Mouse (Mus musculus) embryonic facial prominence, embryonic 10.5 days (tissue): Measurements from ENCODE around the gene Slc35b2. TPM values are rescaled to one million over a fixed set of nuclear protein-coding genes. Genes with fewer than 3 reads are reported as not detected.

ENCODE experiments used
- DNase-seq: peaks from one replicate; pipeline ENCODE4 v3.0.0-alpha.2; 2017; ENCODE audit warnings: low spot score
- H3K27ac ChIP-seq: fragments of 300-500 bp; sonication (generic); replicated peaks from 2 replicates; pipeline ENCODE4 v1.5.1; 2016; ENCODE audit warnings: mild to moderate bottlenecking
- H3K27me3 ChIP-seq: fragments of 300-500 bp; sonication (generic); replicated peaks from 2 replicates; pipeline ENCODE4 v1.6.1; 2016; ENCODE audit warnings: low read depth, mild to moderate bottlenecking; ENCODE audit not compliant: poor library complexity, severe bottlenecking
- H3K36me3 ChIP-seq: fragments of 300-500 bp; sonication (generic); replicated peaks from 2 replicates; pipeline ENCODE4 v1.6.1; 2016; ENCODE audit warnings: mild to moderate bottlenecking, moderate library complexity
- H3K4me1 ChIP-seq: fragments of 300-500 bp; sonication (generic); 2 replicates; pipeline ENCODE4 v1.6.1; 2016
- H3K4me3 ChIP-seq: fragments of 300-500 bp; sonication (generic); 2 replicates; pipeline ENCODE4 v1.5.1; 2016; ENCODE audit warnings: mild to moderate bottlenecking, moderate library complexity
- H3K9me3 ChIP-seq: fragments of 300-500 bp; sonication (generic); 2 replicates; pipeline ENCODE4 v1.6.1; 2016; ENCODE audit warnings: mild to moderate bottlenecking
- WGBS: fragments of 180-500 bp; shearing (Covaris S2); methylation state at CpG from one replicate; pipeline ENCODE4 v1.1.7; 2016; 5-methylcytosine and 5-hydroxymethylcytosine counted together
- polyA plus RNA-seq: library from polyadenylated mRNA; unstranded; fragments of >200 nt; fragmentation: Nextera tagmentation; extraction: Ambion mirVana; gene quantifications from 2 replicates; pipeline ENCODE4 v1.2.1, GENCODE M21; 2016

Slc35b2 gene
- polyA plus RNA-seq, 1 experiment from 2014 or later, result 101 TPM

DNA sequence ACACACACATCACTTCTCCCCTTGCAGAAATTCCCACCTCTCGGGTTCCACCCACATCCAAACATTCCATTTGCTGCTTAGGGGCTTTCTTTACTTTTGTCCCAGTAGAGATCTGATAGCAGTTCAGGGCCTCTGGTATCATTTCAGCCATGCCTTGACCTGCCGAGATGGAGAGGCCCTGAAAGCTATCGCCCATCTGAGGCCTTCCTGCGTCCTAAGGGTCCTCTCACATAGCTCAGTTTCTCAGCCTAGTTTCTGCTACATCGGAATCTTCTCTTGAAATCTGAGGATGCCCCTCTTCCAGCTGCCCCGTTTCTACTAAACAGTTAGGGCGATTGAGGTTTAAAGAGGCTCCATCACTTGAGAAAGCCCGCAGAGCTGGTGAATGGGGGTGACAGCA lies 30.5 kb downstream of the Slc35b2 start:
- Histone ChIP-seq H3K27ac (peak overlapping the region; percentile 79), H3K4me3 (peak overlapping the region; percentile 68), H3K4me1 (peaks cover 92% of the 10 kb centered on the region), H3K9me3 (no peaks in the 10 kb centered on the region), H3K36me3 (peaks cover 10% of the 10 kb centered on the region), H3K27me3 (peaks cover 73% of the 10 kb centered on the region)
- no peak for DNase-seq
- WGBS, result 39% methylated on average over 8 of the region's 8 CpGs

DNA sequence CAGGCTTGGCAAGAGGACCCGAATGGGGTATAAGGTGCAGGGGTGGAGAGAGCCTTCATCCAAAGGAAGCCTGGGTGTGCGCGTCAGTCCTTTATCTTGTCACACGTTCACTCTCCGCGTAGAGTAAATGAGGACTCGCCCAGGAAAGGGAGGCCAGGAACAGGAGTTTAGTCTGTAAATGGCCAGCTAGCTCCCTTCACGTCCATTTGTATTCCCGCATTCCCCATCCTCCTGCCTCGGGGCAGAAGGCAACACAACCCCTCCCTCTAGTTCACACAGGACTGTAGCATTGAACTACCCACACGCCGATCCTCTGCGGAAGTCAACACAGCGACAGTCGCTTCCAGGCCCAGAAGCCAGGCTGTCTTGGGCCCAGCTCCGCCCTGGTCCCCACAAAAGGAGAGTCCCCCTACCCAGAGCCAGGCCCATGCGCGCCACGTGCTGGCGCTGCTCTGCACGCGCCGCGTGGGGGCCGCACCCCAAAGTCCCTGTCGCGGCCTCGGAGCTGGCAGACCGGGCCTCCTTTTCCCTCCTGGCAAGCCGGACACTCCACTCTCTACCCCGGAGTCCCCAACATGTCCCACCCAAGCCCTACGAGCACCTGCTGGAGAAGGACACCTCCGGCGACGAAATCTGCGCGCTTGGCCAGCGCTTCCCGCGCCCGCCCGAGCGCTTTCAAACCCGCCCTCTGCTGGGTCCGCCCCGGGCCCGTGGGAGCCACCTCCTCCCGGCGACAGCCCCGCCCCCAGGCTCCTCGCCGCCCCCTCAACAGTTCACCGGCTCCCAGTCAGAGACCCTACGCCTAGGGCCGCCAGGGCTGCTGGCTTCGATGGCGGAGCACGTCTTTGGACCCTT lies 31.4 kb downstream of the Slc35b2 start:
- peaks cover 82% of the 10 kb centered on the region for H3K27me3 ChIP-seq
- 1% methylated on average over 58 of the region's 58 CpGs for WGBS
- no peaks in the 10 kb centered on the region for H3K9me3 ChIP-seq
- peak overlapping the region; percentile 79 for H3K27ac ChIP-seq
- DNase-seq, result peak; percentile 86
- H3K4me1 ChIP-seq, result peaks cover 98% of the 10 kb centered on the region
- peaks cover under 1% of the 10 kb centered on the region; the same call in 1 of the 2 replicates for H3K36me3 ChIP-seq
- peak overlapping the region; percentile 68 for H3K4me3 ChIP-seq

DNA sequence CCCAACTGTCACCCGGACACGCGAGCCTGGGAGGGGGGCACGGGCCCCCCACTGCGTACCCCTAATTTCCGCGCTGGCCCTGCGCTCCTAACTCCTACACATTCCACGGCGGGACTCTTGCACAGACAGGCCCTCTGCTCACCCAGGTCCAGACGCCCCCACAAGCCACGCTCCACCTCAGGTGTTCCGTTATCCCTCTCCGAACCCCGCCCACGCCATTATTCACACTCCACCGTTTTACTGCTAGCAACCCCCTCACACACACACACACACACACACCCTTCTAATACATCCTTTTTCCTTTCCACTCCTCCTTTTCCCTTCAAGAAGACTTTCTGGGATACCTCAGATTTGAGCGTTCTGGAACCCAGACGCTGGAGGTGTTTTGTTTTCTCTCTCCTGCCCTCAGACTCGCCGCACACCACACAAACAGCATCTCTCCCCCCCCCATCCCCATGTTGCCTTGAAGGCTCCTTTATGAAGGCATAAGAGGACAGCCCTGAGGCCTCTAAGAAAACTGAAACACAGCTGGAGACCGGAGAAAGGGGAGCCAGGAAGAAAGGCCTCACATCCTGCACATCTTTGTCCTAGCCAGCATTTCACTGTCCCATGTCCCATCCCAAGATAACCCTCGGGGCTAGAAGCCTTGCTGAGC lies 32.2 kb downstream of the Slc35b2 start:
- peak overlapping the region; percentile 79 for H3K27ac ChIP-seq
- no peaks in the 10 kb centered on the region for H3K36me3 ChIP-seq
- WGBS, result 3% methylated on average over 23 of the region's 23 CpGs
- H3K27me3 ChIP-seq, result peaks cover 90% of the 10 kb centered on the region
- H3K9me3 ChIP-seq, result no peaks in the 10 kb centered on the region
- DNase-seq, result no peak
- peak overlapping the region; percentile 68 for H3K4me3 ChIP-seq
- H3K4me1 ChIP-seq, result peaks cover 98% of the 10 kb centered on the region

DNA sequence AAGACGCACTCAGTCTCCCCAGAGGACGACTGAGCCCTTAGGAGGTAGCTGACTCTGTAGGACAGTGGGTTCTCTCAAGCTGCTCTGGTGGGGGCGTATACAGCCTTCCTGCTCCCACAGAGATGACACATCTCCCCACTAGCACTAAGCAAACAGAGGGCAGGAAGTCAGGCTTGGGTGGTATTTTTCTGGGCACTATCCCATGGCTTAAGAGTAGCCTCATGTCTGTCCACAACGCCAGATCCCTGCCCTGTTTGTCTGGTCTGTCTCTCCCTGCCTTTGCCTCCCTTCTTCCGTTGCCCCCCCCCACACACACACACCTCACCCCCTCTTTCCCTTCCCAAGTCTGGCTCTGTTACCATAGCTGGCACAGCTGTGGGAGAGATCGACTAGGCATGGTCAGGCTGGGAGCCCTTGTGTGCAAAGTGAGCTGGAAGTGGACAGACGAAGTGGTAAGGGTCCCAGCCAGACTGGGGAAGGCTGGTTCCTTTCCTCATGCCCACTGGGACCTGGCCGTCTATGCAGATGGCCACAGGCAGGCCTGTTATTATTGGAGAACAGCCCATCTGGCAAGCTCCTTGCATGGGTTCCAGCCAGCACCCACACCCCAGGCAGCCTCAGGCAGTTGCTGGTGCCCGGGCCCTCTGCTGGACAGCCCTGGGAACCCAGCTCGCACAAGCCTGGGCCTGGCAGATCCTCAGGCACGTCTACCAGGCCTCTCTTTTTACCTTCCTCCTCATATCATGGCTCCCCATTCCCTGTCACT lies 33.1 kb downstream of the Slc35b2 start:
- Histone ChIP-seq H3K9me3 (no peaks in the 10 kb centered on the region), H3K27me3 (peaks cover 98% of the 10 kb centered on the region), H3K4me1 (peaks cover 98% of the 10 kb centered on the region), H3K4me3 (peak overlapping the region; percentile 68; the same call in 1 of the 2 replicates), H3K27ac (peak overlapping the region; percentile 15; the same call in 1 of the 2 replicates), H3K36me3 (no peaks in the 10 kb centered on the region)
- peak; percentile 75 for DNase-seq
- 25% methylated on average over 11 of the region's 11 CpGs for WGBS

DNA sequence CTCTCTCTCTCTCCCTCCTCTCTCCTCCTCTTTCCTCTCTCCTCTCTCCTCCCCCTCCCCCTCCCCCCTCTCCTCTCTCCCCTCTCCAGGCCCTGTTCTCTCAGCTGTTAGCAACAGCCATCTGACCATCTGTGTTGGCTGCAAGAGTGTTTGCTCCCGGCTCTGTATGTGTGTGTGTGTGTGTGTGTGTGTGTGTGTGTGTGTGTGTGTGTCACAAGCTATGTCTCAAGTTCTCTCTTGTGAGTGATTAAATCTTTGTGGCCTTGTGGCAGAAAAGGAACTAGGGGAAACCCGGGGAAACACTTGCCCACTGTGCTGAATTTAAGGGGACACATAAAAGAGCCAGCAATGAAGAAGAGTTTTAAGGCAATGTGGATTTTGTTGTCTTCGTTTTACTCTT lies 34.1 kb downstream of the Slc35b2 start:
- Histone ChIP-seq H3K4me1 (peaks cover 95% of the 10 kb centered on the region), H3K36me3 (no peaks in the 10 kb centered on the region), H3K27ac (no peak overlapping the region), H3K27me3 (peaks cover 99% of the 10 kb centered on the region), H3K9me3 (no peaks in the 10 kb centered on the region), H3K4me3 (no peak overlapping the region)
- DNase-seq, result peak; percentile 62
- 40% methylated on average over 3 of the region's 3 CpGs for WGBS

DNA sequence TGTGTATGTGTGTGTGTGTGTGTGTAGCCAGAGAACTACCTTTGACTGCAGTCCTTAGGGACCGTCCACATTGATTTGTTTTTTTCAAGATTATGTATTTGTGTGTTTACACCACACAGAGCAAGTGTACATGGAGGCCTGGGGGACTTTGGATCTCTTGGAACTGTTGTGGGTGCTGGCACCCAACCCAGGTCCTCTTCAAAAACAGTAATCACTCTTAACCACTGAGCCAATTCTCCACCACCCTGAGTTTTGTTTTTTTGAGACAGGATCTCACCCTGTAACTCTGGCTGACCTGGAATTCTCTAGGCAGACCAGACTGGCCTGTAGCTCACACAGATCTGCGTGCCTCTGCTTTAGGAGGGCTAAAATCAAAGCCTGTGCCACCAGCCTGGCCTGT lies 34.7 kb downstream of the Slc35b2 start:
- H3K27me3 ChIP-seq, result peaks cover 99% of the 10 kb centered on the region
- no peaks in the 10 kb centered on the region for H3K36me3 ChIP-seq
- no peak overlapping the region for H3K27ac ChIP-seq
- H3K9me3 ChIP-seq, result no peaks in the 10 kb centered on the region
- H3K4me3 ChIP-seq, result no peak overlapping the region
- H3K4me1 ChIP-seq, result peaks cover 89% of the 10 kb centered on the region
- 92% methylated on average over 2 of the region's 2 CpGs for WGBS
- no peak for DNase-seq

DNA sequence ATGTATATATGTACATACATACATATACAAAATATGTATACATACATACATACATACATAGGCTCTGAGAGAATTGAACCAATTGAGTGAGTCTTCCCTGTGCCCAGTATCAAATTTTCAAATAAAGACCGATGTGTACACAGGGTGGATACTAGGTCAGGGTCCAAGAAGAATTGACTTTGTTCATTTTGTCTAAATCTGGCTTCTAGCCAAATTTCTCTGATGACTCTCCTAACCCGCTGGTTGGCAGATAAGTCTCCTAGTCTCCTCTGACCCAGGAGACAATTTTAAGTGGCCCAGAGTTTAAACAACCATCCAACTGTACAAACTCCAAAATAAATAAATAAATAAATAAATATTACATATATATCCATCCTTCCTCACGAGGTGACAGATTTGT lies 35.2 kb downstream of the Slc35b2 start:
- Histone ChIP-seq H3K4me3 (peak overlapping the region; percentile 58), H3K36me3 (no peaks in the 10 kb centered on the region), H3K4me1 (peaks cover 84% of the 10 kb centered on the region), H3K27me3 (peaks cover 99% of the 10 kb centered on the region), H3K9me3 (no peaks in the 10 kb centered on the region), H3K27ac (no peak overlapping the region)
- no peak for DNase-seq
- whole genome bisulfite sequencing, result 56% methylated on average over 3 of the region's 3 CpGs

DNA sequence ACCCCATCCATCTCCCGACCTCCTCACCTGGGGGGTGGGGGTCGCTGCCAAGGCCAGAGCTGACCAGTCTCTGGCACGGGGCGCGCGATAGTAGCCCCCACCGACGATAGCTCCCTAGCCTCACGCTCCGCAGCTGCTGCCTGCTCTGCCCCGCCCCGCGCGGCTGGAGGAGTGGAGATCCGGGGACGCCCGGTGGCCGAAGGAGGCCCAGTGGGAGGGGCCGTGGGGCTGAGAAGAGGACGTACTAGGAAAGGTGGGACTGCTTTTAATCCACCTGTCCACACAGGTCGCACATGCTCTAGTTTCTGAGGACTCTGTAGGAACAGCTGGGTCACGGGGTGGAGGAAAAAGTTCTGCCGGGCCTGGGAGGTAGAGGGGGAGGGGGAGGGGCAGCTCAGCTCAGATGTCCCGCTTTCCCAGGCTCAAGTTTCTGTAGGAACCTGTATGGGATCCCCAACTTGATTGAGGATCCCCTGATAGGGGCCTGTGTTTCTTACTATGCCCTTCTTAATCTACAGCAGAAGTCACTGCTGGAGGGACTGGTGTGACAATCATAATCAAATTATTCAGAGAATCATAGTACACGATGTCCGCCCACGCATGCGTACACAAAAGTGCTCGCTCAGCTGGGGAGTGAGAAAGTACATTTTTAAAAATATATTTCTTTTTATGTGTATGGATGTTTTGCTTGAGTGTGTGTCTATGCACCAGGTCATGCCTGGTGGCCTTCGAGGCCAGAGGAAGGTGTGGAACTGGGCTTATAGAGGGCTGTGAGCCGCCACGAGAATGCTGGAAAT lies 36.0 kb downstream of the Slc35b2 start, which contains the start of gene Slc29a1:
Slc29a1 (minus strand) TSS at position 161 of the 797 bp plus-strand sequence.
- Histone ChIP-seq H3K36me3 (no peaks in the 10 kb centered on the region), H3K4me3 (peak within 1 kb of the TSS; percentile 58), H3K27me3 (peaks cover 92% of the 10 kb centered on the region), H3K9me3 (no peaks in the 10 kb centered on the region), H3K27ac (peak within 1 kb of the TSS; percentile 76), H3K4me1 (peaks cover 76% of the 10 kb centered on the region)
- WGBS, result 12% methylated on average over 32 of the region's 32 CpGs
- DNase-seq, result peak; percentile 68

DNA sequence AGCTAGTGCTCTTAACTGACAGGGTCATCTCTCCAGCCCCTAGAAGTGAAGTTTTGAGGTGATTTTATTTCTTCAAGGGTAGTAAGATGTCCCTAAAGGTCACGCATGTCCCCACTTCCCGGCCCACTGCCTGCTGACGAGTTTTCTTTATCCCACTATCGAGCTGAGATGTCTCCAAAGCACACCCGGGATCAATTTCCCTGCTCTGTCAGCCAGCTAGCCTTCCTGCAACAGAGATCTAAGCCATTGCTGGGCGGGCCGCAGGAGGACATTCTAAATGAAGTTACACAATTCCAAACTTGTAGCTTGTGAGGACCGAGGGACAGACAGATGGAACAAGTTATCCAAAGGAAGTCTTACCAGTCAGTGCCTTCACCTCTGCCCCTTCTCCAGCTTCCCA lies 36.6 kb downstream of the Slc35b2 start:
- H3K4me1 ChIP-seq, result peaks cover 70% of the 10 kb centered on the region
- WGBS, result 22% methylated on average over 8 of the region's 8 CpGs
- 0 out of 2 replicates have a peak overlapping the region, but pooled peaks have one; percentile 8 for H3K4me3 ChIP-seq
- no peaks in the 10 kb centered on the region for H3K9me3 ChIP-seq
- H3K36me3 ChIP-seq, result no peaks in the 10 kb centered on the region
- peak overlapping the region; percentile 76; the same call in 1 of the 2 replicates for H3K27ac ChIP-seq
- DNase-seq, result peak; percentile 59
- peaks cover 86% of the 10 kb centered on the region for H3K27me3 ChIP-seq

DNA sequence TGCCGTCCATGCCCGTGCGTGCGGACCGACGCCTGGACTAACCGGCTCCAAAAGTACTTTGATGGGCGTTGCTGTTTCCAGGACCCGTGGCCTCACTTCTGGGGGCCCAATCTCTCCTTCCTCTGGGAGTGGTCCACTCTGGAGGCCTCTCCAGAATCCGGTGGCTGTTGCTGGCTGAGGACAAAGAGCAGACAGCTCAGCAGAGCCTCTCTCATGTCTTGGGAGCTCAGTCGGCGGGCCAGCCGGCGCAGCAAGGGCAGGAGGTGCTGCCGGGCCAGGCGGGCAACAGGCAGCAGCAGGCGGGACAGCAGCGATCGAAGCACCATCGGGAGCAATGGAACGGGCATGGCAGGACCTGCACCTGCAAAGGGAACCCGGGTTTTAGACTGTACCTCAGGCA lies 37.7 kb downstream of the Slc35b2 start:
- 8% methylated on average over 22 of the region's 22 CpGs for WGBS
- Histone ChIP-seq H3K4me1 (peaks cover 59% of the 10 kb centered on the region), H3K36me3 (no peaks in the 10 kb centered on the region), H3K9me3 (no peaks in the 10 kb centered on the region), H3K27me3 (peaks cover 75% of the 10 kb centered on the region), H3K27ac (peak overlapping the region; percentile 63), H3K4me3 (peak overlapping the region; percentile 22)
- DNase-seq, result peak; percentile 50

DNA sequence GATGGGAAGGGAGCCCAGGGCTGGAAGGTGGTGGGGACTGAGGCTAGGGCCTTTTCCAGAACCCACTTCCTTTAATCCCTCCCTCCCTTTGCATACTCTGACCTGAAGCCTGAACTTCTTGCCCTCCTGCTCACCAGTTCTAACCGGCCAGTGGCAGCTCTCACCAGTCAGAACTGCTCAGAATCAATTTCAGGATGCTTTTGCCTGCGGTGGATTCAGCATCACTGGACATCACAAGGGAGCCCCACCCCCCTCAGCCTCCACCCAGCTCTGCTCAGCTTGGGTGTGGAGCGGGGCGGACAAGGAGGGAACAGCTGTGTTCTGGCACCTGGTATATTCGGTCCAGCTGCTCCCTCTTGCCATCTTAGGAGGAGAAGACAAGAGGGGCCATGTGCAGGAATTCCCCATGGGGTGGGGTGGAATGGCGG lies 38.2 kb downstream of the Slc35b2 start, which contains the start of gene Mymx:
Mymx (minus strand) TSS at position 226 of the 428 bp plus-strand sequence.
- peak within 1 kb of the TSS; percentile 63 for H3K27ac ChIP-seq
- peaks cover 54% of the 10 kb centered on the region for H3K4me1 ChIP-seq
- peaks cover 70% of the 10 kb centered on the region for H3K27me3 ChIP-seq
- H3K4me3 ChIP-seq, result peak within 1 kb of the TSS; percentile 22
- no peaks in the 10 kb centered on the region for H3K9me3 ChIP-seq
- no peaks in the 10 kb centered on the region for H3K36me3 ChIP-seq
- DNase-seq, result peak; percentile 75
- WGBS, result 25% methylated on average over 6 of the region's 6 CpGs
